Mouse (Mus musculus) B cell, adult 62 days (primary cell): ENCODE results near the gene Ttc16. TPM values are rescaled to one million over a fixed set of nuclear protein-coding genes. Genes with fewer than 3 reads are reported as not detected.

ENCODE experiments used
- total RNA-seq: library from RNA; stranded (reverse); gene quantifications from 4 replicates; pipeline ENCODE4 v1.2.4, GENCODE M21; 2023

Gene Ttc16
- total RNA-seq = 0.27 TPM in 1 of 4 replicates, not detected in the others

DNA sequence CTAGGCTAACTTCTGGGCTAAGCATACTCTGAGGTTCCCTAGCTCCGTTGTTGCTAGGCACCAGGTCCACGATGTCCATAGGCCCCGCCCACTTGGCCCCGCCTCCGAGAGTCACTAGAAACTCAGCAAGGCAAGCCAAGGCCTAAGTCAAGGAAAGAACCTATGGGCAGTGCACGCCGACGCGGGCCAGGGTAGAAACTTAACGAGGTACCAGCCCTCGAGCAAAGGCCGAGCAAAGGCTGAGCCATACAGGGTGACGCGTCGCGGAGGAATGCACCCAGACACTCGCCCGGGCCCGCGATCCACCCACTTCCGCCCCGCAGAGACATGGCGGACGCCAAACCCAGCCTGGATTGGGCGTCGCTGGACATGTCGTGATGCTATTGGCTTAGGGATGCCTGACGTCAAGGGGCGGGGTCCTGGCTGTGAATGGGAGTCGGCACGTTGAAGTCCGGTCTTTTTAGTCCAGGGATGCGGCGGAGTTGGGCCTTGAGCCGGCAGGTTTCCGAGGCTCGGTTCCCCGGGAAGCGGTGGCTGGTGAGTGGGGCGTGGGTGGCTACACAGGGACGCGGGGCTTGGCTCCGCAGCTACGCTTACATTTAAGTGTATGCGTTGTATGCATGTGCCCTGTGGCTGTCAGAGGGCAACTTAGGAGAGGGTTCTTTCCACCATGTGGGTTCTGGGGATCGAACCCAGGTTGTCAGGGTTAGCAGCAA is at the start of gene Ttc16, which contains the start of gene Ptrh1:
Ttc16 (minus strand) TSS at position 275 of the 716 bp plus-strand sequence.
Ptrh1 (plus strand) TSS at position 428 of the 716 bp plus-strand sequence.

DNA sequence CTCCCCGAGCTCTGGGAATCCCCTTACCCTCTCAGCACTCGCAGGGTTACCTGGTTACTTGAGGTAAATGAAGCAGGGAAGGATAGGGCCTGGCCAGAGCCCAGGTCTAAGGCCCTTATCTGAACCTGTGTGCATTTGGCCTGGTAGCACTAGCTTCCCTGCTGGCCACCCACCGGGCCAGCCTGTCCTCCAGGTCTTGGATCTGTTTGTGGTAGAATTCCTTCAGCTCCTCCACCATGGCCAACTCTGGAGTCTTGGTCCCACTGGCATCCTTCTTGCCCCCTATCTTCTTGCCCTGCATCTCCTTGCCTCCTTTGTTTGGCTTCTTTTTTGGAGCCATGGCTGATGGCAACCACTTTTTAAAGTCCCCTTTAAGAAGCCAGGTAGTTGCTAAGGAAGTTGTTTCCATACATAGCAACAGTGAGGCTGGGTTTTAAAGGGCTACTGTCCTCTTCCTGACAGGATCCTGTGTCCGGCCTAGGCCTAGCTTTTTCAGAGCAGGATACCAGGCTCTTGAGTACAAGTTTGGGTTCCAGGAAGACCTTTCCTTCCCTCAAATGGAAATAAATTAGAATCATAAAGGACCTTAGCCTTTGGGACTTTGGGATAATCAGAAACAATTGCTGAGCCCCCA is 8.7 kb upstream of the Ttc16 start, which contains the start of gene Cfap157:
Cfap157 (minus strand) TSS at position 381 of the 634 bp plus-strand sequence.

DNA sequence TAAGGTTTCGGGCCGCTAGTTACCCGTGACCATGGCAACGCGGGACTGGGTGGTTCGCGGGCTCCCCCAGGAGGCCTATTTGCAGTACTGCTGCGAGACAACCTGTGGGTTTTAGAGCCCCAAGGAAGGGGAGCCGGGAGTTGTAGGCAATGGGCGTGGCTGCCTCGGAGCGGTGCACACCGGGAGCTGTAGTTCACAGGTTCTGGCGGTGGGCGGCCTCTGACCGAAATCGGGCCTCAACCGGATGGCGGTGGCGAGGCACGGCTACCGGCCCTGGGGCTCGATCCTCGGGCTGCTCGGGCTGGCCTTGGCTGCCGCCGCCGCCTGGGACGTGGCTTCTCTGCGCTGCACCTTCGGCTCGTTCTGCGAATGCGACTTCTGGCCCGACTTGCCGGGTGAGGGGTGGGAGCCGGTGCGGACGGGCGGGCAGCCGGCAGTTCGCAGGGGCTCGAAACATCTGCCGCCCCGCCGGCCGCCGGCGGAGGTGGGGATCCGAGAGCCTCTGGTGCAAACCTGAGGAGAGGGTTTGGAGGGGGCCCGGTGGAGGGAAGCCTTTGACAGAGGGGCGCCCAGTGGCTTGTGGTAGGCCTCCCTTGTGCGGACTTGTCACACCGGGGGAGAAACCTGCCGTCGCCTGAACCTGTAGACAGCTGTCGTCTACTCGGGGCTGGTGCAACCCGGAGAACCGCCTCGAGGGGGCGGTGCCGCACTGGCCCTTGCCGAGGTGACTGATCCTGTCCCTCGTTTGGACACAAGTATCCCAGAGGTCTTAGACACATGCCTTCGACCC is 18.2 kb downstream of the Ttc16 start, which contains the start of gene Tor2a:
Tor2a (plus strand) TSS at position 179 of the 790 bp plus-strand sequence.

DNA sequence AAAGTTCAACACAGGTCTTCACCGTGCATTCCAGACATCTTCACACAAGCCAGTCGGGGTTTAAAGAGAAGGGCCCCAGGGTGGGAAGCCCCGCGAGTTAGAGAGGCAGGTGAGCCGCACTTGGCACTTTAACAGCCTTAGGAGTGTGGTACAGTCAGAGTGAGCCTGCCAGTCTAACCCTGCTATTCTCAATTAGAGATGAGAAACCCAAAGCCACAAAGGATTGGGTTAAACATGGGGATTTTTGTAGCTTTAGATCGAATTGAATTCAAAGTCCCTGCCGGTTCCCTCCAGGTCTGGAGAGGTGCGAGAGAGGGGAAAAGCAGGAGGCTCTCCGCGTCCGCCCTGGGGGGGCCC is 34.5 kb downstream of the Ttc16 start, which contains the start of gene 6330409D20Rik:
6330409D20Rik (minus strand) TSS at position 101 of the 357 bp plus-strand sequence.

DNA sequence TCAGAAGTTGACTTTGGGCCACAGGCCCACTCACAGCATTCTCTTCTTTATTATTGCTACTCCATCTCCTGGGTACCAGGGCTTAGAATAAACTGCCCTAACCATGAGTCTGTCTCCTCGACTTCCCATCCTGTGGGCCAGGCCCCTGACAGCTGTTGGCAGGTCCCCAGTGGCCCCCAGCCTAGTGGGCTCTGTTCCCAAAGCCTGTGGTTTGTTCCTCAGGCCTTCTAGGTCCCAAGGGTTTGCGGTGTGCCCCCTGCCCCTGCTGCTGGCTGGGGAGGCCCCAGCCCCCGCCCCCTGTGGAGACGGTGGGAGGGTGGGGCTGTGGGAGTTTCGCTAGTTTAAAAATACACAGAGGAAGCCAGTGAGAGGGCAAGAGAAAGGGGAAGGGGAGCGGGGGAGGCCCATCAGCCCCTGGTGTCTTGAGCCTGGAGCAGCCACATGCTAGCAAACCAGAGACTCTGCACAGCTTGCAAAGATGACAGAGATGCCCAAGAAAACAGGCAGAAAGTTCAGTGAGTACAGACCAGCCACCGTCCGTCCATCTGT is 54.7 kb downstream of the Ttc16 start, which contains the start of gene Sh2d3c:
Sh2d3c (plus strand) TSS at position 375 of the 549 bp plus-strand sequence.

DNA sequence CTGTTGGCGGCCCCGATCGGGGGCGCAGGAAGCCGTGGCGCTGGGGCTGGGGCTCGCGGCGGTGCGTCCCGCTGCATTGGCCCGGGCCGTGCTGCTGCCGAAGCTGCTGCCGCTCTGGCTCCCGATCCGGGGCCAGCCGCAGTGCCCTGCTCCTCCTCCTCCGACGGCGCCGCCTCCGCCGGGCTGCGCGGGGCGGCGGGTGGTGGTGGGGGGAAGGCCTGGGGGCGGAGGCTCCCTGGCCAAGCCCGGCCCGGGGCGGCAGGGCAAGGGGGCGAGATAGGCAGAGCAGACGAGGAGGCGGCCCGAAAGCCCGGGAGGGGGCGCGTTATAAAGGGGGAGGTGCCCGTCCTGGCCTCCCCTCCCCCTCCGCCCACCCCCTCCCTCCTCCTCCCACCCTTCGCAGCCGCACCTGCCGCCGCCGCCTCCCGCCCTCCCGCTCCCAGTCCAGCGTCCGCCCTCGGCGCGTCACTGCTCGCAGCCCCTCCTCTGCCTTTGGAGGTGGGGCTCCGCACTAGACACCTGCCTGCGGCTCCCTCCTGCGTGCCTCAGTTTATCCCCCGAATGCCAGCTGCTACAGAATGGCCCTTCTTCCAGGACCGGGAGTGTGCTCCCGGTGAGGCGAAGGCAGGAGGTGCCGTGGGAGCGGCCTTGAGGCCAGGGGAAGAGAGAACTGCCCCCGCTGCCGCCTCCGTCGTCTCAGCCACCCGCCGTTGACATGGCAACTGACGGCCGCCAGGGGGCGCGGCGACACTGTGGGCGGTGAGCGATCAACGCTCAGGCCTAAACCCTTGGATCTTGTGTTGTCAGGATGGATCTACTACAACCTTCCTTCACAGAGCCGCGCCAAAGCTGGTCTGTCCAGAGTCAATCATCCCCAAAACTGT is 62.3 kb downstream of the Ttc16 start, which contains the start of gene Cdk9:
Cdk9 (minus strand) TSS at position 143 of the 884 bp plus-strand sequence.

Other genes with a start within 250 kb of the Ttc16 start
- 67.0 to 70.2 TPM (median 68.4 TPM) in 4 replicates for gene Fam102a, start 240.3 kb downstream of the Ttc16 start, total RNA-seq
- 51.3 to 67.8 TPM (median 59.1 TPM) in 4 replicates for gene Dpm2, start 204.8 kb downstream of the Ttc16 start, total RNA-seq
- gene Pip5kl1, start 200.8 kb downstream of the Ttc16 start, total RNA-seq = 0.57 to 2.8 TPM (median 1.4 TPM) in 4 replicates
- gene 9430097D07Rik, start 199.9 kb downstream of the Ttc16 start, total RNA-seq = not detected in 4 replicates
- gene St6galnac4, start 188.5 kb downstream of the Ttc16 start, total RNA-seq = 59.5 to 63.4 TPM (median 60.8 TPM) in 4 replicates
- gene St6galnac6, start 175.9 kb downstream of the Ttc16 start, total RNA-seq = 6.1 to 11.7 TPM (median 8.8 TPM) in 4 replicates
- gene Ak1, start 153.9 kb downstream of the Ttc16 start, total RNA-seq = 0.29 to 1.5 TPM (median 1.2 TPM) in 3 of 4 replicates, not detected in the other
- 0.36 to 0.98 TPM (median 0.64 TPM) in 4 replicates for gene Eng, start 129.0 kb downstream of the Ttc16 start, total RNA-seq
- gene Fpgs, start 71.5 kb downstream of the Ttc16 start, total RNA-seq = 28.2 to 32.0 TPM (median 29.1 TPM) in 4 replicates
- 141 to 157 TPM (median 152 TPM) in 4 replicates for gene Cdk9, start 62.6 kb downstream of the Ttc16 start, total RNA-seq
- 87.7 to 98.5 TPM (median 92.5 TPM) in 4 replicates for gene Sh2d3c, start 54.6 kb downstream of the Ttc16 start, total RNA-seq
- not detected in 4 replicates for gene 6330409D20Rik, start 34.6 kb downstream of the Ttc16 start, total RNA-seq
- 29.3 to 33.7 TPM (median 32.8 TPM) in 4 replicates for gene Tor2a, start 18.4 kb downstream of the Ttc16 start, total RNA-seq
- 3.1 to 7.2 TPM (median 4.9 TPM) in 4 replicates for gene Ptrh1, start 153 bp upstream of the Ttc16 start, total RNA-seq
- not detected in 4 replicates for gene Cfap157, start 8.8 kb upstream of the Ttc16 start, total RNA-seq
- 3.9 to 7.5 TPM (median 4.4 TPM) in 4 replicates for gene Stxbp1, start 71.6 kb upstream of the Ttc16 start, total RNA-seq
- 1.8 to 4.8 TPM (median 2.7 TPM) in 4 replicates for gene Fam129b, start 100.5 kb upstream of the Ttc16 start, total RNA-seq
- 896 to 937 TPM (median 913 TPM) in 4 replicates for gene Rpl12, start 185.9 kb upstream of the Ttc16 start, total RNA-seq
- 15.3 to 17.9 TPM (median 16.0 TPM) in 4 replicates for gene Lrsam1, start 186.0 kb upstream of the Ttc16 start, total RNA-seq
- gene Slc2a8, start 206.4 kb upstream of the Ttc16 start, total RNA-seq = 5.8 to 10.0 TPM (median 7.6 TPM) in 4 replicates